Mouse (Mus musculus): ENCODE data around the gene Rapgef2.

DNA sequence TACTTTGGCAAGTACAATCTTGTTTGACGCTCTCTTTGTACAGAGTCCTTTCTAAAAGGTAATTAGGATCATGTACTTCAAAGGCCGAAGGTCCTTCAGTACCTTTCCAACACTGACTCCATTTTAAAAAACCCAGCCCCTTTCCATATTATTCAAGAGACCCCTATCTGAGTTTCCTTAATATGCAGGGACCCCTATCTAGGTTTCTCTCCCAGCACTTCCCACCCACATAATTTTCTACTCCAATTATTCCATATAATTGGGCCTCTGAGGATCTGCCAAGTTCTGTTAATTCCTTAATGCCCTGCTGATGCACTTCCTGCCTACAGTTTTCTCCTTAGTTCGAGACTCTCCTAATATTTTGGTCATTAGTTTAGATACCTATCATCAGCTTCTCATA, 10.3 kb upstream of the Rapgef2 start:
- TF ChIP-seq CTCF (IDR thresholded peaks at IDR 0.05; ENCODE audit: low read depth) (no peak), EP300 (IDR thresholded peaks at IDR 0.05; ENCODE audit: low read depth) (no peak)

All from liver, embryonic 14.5 days (tissue).